Mouse (Mus musculus) myocyte (in vitro differentiated cells): ENCODE measurements around the gene Map1s. TPM values are rescaled to one million over a fixed set of nuclear protein-coding genes. Genes with fewer than 3 reads are reported as not detected.

ENCODE experiments used
- H3K27me3 ChIP-seq: one replicate; pipeline ENCODE4 v1.6.1; 2011; ENCODE audit not compliant: control insufficient read depth, insufficient read depth, insufficient read length
- H3K36me3 ChIP-seq: one replicate; pipeline ENCODE4 v1.6.1; 2011; ENCODE audit not compliant: control insufficient read depth, insufficient read depth
- H3K4me2 ChIP-seq: one replicate; pipeline ENCODE4 v1.6.1; 2011; ENCODE audit warnings: low read depth, control low read depth
- H3K4me3 ChIP-seq: one replicate; pipeline ENCODE4 v1.5.1; 2011; ENCODE audit warnings: mild to moderate bottlenecking, control low read depth, moderate library complexity
- H3K79me2 ChIP-seq: one replicate; pipeline ENCODE4 v1.6.1; 2011; ENCODE audit not compliant: control insufficient read depth, insufficient read depth
- H3ac ChIP-seq: one replicate; pipeline ENCODE4 v1.6.1; 2011; ENCODE audit not compliant: control insufficient read depth, insufficient read length
- CEBPB ChIP-seq: IDR thresholded peaks from 2 replicates; pipeline ENCODE4 v1.6.1; 2011; ENCODE audit warnings: mild to moderate bottlenecking, moderate library complexity; ENCODE audit not compliant: poor library complexity, insufficient read depth, severe bottlenecking
- E2F4 ChIP-seq: IDR thresholded peaks from one replicate; pipeline ENCODE4 v1.6.1; 2011; ENCODE audit warnings: mild to moderate bottlenecking, control low read depth, moderate library complexity; ENCODE audit not compliant: insufficient read depth
- MAX ChIP-seq: IDR thresholded peaks from one replicate; pipeline ENCODE4 v1.6.1; 2011; ENCODE audit warnings: low read depth, mild to moderate bottlenecking, control low read depth
- MYOD1 ChIP-seq, 3 experiments: IDR thresholded peaks; one replicate each; pipeline ENCODE4 v1.6.1; 2011; ENCODE audit warnings: control low read depth in 2 of 3, low read depth in 2 of 3, mild to moderate bottlenecking in 2 of 3, moderate library complexity in 1 of 3; ENCODE audit not compliant: insufficient read length in 2 of 3, control insufficient read depth in 1 of 3
- MYOG ChIP-seq, 3 experiments: IDR thresholded peaks; one replicate each; pipeline ENCODE4 v1.6.1; 2011; ENCODE audit warnings: control low read depth in 2 of 3, low read depth in 2 of 3, mild to moderate bottlenecking in 2 of 3; ENCODE audit not compliant: insufficient read length in 2 of 3, control insufficient read depth in 1 of 3, insufficient read depth in 1 of 3
- POLR2A ChIP-seq: IDR thresholded peaks from one replicate; pipeline ENCODE4 v1.6.1; 2011; ENCODE audit warnings: low read depth, mild to moderate bottlenecking, control low read depth, moderate library complexity; ENCODE audit not compliant: insufficient read length
- POLR2AphosphoS2 ChIP-seq: IDR thresholded peaks from one replicate; pipeline ENCODE4 v1.6.1; 2011; ENCODE audit warnings: low read depth, control low read depth; ENCODE audit not compliant: insufficient read length
- REST ChIP-seq: IDR thresholded peaks from one replicate; pipeline ENCODE4 v1.6.1; 2011; ENCODE audit warnings: mild to moderate bottlenecking, control low read depth, moderate library complexity; ENCODE audit not compliant: insufficient read depth, insufficient read length
- SRF ChIP-seq: IDR thresholded peaks from one replicate; pipeline ENCODE4 v1.6.1; 2011; ENCODE audit warnings: low read depth; ENCODE audit not compliant: control insufficient read depth, insufficient read length
- TCF12 ChIP-seq: IDR thresholded peaks from one replicate; pipeline ENCODE4 v1.6.1; 2011; ENCODE audit warnings: mild to moderate bottlenecking, control low read depth; ENCODE audit not compliant: poor library complexity, insufficient read depth, severe bottlenecking
- TCF3 ChIP-seq: IDR thresholded peaks from one replicate; pipeline ENCODE4 v1.6.1; 2011; ENCODE audit warnings: low read depth, control low read depth; ENCODE audit not compliant: insufficient read length
- USF1 ChIP-seq: IDR thresholded peaks from one replicate; pipeline ENCODE4 v1.6.1; 2011; ENCODE audit warnings: low read depth, mild to moderate bottlenecking, control low read depth, moderate library complexity
- polyA plus RNA-seq: library from polyadenylated mRNA; unstranded; fragments of >200 nt; fragmentation: generic; extraction: Trizol; gene quantifications from one replicate; pipeline ENCODE4 v1.2.1, GENCODE M21; 2012; ENCODE audit warnings: missing spikeins

Gene Map1s
- polyA plus RNA-seq, 1 experiment = 62.0 TPM

GRCm38 (mm10) chr8:70884683-70885082, 21.0 kb upstream of the Map1s start:
- H3K4me2 ChIP-seq = no peak overlapping the region
- no peaks in the 10 kb centered on the region for H3K36me3 ChIP-seq
- no peaks in the 10 kb centered on the region for H3K27me3 ChIP-seq
- no peaks in the 10 kb centered on the region for H3K79me2 ChIP-seq
- H3ac ChIP-seq = no peak overlapping the region
- H3K4me3 ChIP-seq = no peak overlapping the region
- no peak for TF ChIP-seq E2F4
- peak in 1 of 3 experiments; percentile 8 for TF ChIP-seq MYOG (IDR thresholded peaks at IDR 0.05; ENCODE audit: control insufficient read depth in 1 of 3, insufficient read depth in 1 of 3, insufficient read length in 2 of 3, low read depth in 2 of 3)

GRCm38 (mm10) chr8:70885612-70886011, 20.1 kb upstream of the Map1s start:
- Histone ChIP-seq H3K79me2 (no peaks in the 10 kb centered on the region), H3K4me3 (no peak overlapping the region), H3ac (no peak overlapping the region), H3K4me2 (no peak overlapping the region), H3K27me3 (no peaks in the 10 kb centered on the region), H3K36me3 (no peaks in the 10 kb centered on the region)
- TF ChIP-seq POLR2A (no peak), REST (peak; percentile 67), CEBPB (no peak), TCF12 (no peak), MAX (no peak)

GRCm38 (mm10) chr8:70887669-70888068, 18.1 kb upstream of the Map1s start:
- Histone ChIP-seq H3K4me2 (no peak overlapping the region), H3K79me2 (no peaks in the 10 kb centered on the region), H3K4me3 (no peak overlapping the region), H3K36me3 (no peaks in the 10 kb centered on the region), H3ac (no peak overlapping the region), H3K27me3 (no peaks in the 10 kb centered on the region)
- no peak for TF ChIP-seq MAX
- TF ChIP-seq POLR2A = no peak
- no peak for TF ChIP-seq E2F4
- TF ChIP-seq TCF3 = no peak
- no peak for TF ChIP-seq POLR2AphosphoS2
- no peak for TF ChIP-seq MYOD1 (IDR thresholded peaks at IDR 0.05; ENCODE audit: control insufficient read depth in 1 of 3, insufficient read length in 2 of 3, low read depth in 2 of 3)
- TF ChIP-seq SRF = no peak
- no peak for TF ChIP-seq REST
- no peak for TF ChIP-seq MYOG (IDR thresholded peaks at IDR 0.05; ENCODE audit: control insufficient read depth in 1 of 3, insufficient read depth in 1 of 3, insufficient read length in 2 of 3, low read depth in 2 of 3)
- TF ChIP-seq TCF12 = no peak
- no peak for TF ChIP-seq CEBPB
- TF ChIP-seq USF1 = no peak

- Histone ChIP-seq H3K27me3 (no peaks in the 10 kb centered on the region), H3K4me3 (no peak overlapping the region), H3ac (no peak overlapping the region), H3K36me3 (peaks cover 21% of the 10 kb centered on the region), H3K4me2 (no peak overlapping the region), H3K79me2 (peaks cover 4% of the 10 kb centered on the region)
- TF ChIP-seq REST (no peak), SRF (no peak)
These were observed 15.1 kb upstream of the Map1s start for GRCm38 (mm10) chr8:70890656-70891055.

- no peaks in the 10 kb centered on the region for H3K27me3 ChIP-seq
- H3K4me3 ChIP-seq = no peak overlapping the region
These were observed 14.4 kb upstream of the Map1s start for GRCm38 (mm10) chr8:70891356-70891755.

GRCm38 (mm10) chr8:70892022-70892895, 13.5 kb upstream of the Map1s start, which contains the start of gene Slc5a5:
Gene Slc5a5 (minus strand): TSS chr8:70892757.
- Histone ChIP-seq H3K79me2 (peaks cover 18% of the 10 kb centered on the region), H3K4me3 (no peak within 1 kb of the TSS), H3K4me2 (no peak within 1 kb of the TSS), H3ac (no peak within 1 kb of the TSS), H3K36me3 (peaks cover 21% of the 10 kb centered on the region), H3K27me3 (no peaks in the 10 kb centered on the region)
- TF ChIP-seq TCF12 (no peak), POLR2AphosphoS2 (peak; percentile 7)

More at GRCm38 (mm10) chr8:70891356-70891755, 14.4 kb upstream of the Map1s start:
- Histone ChIP-seq H3K79me2 (peaks cover 11% of the 10 kb centered on the region), H3K36me3 (peaks cover 21% of the 10 kb centered on the region), H3K4me2 (no peak overlapping the region), H3ac (no peak overlapping the region)
- peak; percentile 27 for TF ChIP-seq POLR2A
- no peak for TF ChIP-seq CEBPB
- TF ChIP-seq E2F4 = no peak
